Mouse (Mus musculus) kidney, adult 18-20 months (tissue): ENCODE measurements at regions not wholly inside any gene's neighbourhood (a gene's known extent, or its start where the extent isn't known, plus 50 kb on each side); places are given as distances from the start of the nearest gene placed in this dataset.

Source experiments
- DNase-seq: peaks from one replicate; pipeline ENCODE4 v3.0.0; 2021

- DNase-seq, result no peak
These were observed 611.8 kb downstream of the Snca start for GRCm38 (mm10) chr6:60217840-60218239.

GRCm38 (mm10) chr6:60201548-60201947 lies 628.1 kb downstream of the Snca start:
- peak; percentile 29 for DNase-seq
